Mouse (Mus musculus) thymus, postnatal 36 days (tissue): ENCODE data around the gene Myoz2.

Experiments used
- DNase-seq, 2 experiments: peaks; one replicate each; pipeline ENCODE4 v3.0.0; 2022; ENCODE audit warnings: mixed read lengths in 2 of 2

Myoz2 gene

DNA sequence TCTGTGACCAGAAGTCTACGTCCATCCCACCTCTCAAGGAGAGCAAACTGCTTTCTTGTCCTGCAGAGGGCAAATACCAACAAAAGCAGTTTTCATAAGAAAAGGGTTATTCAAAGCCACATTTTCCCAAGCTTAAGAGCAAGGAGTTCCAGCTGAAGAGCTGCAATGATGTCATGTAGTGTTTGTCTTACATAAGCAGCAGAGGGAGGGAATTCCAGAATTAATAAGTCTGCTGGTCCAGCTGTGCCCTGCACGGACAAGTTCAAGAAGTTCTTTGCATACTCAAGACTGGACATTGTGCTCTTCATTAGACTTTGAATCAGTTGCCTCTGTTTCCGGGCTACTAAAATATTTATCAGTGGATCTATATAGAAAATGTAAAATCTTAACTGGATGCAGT, 33.8 kb downstream of the Myoz2 start:
- DNase-seq = no peak

DNA sequence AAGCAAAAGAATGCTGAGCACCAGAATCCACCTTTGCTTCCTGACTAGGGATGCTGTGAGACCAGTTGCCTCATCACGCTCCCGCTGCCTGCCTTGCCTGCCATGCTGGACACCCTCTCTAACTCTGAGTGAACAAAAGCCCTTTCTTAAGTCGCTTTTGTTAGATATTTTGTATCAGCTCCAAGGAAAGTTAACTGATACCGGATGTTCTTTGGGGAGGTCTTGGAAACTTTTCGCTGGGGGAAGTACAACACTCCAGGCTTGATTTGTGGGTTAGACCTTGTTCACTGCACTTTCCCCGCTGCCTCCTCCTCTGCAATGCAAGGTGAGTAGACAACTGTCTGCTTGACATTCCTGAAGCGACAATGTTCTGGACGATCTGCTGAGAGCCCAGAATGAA, 36.3 kb downstream of the Myoz2 start:
- no peak for DNase-seq

DNA sequence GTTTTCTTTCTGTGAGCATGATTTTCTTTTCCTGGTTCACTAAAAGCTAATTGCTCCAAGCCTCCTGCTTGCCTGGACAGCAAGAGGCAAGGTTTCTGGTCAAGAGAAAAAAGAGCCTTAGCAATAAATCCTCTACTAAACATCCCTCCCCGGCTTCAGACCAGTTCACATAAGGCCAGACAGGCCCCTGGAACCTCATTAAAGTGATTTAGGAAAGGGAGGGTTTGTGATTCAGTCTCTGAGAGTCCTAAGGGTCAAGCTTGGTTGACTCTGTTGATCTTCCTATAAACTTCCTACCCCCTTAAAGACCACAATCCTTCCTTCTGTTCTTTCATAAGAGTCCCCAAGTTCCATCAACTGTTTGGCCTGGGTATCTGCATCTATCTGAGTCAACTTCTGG, 37.8 kb downstream of the Myoz2 start:
- DNase-seq = no peak

DNA sequence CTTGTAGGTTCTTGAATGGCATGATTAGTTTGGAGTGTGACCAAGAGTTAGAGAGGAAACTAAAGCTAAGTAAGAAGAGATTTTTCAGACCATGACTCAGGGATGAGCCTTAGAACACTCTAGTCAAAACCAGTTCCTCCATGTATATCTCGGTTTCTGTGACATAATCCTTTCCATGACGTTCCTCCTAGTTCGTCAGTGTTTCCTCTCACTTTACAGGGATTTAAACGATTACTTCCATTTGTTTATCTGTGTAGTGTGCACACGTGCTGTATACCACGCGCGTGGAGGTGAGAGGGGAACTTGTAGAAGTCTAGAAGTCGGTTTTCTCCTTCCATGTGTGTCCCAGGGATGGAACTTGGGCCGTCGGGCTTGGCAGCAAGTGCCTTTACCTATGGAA, 47.9 kb downstream of the Myoz2 start:
- DNase-seq = no peak

GRCm38 (mm10) chr3:122986386-122986785, 48.4 kb downstream of the Myoz2 start:
- no peak for DNase-seq

DNA sequence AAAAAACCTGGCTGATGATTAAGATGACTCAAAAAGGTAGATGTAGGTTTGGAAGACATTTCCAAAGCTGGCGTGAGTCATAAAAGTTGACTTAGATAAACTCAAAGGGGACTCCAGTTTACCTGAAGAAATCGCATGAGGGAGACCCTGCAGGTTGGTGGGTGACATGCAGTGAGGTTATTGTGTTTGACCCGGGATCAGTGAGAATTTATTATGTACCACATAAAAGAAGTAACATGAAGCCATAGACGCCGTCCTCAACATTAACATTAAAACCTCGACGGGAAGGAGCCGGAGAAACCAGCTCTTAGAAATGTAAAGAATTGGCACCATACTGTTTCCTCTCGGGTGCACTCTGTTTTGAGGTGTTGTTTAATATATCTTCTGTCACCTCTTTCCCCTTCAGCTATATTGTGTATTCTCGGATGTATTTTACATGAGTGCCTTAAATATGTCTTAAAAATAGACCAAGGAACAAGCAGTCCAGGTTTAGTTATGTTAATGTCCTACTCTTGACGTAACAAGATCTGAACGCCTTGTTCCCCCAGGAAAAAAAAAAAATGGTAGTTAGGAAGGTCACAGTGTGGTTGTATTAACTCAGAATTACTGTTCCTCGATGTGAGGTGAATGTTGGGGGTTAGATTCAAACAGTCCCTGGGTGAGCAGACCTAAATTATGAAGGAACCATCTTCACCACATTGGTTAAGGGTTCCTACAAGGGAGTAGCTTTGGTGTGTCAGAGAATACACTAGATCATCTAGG, 49.5 kb downstream of the Myoz2 start:
- no peak for DNase-seq

DNA sequence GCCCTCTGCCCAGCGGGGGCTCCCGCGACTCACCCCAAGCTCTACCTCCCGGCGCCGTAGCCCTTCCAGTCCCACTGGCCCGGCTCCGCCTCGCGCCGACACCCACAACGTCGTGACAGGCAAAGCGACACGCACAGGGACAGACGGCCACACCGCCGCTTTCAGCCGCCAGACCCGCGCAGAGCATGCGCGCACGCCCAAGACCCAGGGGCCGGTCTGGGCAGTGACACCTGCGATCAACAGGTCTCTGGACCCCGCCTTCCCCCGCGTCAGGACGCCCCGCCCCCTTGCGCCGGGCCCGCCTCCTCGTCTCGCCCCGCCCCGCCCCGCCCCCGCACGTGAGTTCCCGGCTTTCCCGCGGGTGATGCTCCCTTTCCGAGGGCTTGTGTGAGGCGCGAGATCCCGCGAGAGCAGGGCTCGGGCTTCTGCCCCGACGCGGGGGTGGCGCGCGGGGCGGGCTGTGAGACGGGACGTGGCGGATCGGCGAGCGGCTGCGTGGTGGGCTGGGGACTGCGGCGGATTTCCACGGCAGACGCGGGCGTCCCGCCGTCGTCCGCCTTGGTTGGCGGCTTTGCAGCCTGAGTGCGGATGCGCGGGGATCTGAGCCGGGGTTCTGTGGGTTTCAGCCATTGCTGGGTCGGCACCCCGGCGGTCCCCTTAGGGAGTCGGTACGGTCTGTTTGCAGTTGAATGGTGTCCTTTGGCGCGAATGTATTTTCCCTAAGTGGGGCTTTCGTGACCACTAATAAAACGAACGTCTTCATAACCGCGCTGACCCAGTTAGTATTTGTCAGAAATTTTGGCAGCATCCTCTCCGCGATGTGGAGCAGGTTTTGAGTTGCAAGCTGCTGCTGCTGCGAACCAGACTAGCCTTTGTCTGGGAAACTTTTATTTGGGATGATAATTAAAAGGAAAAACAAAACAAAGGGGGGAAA, 50.3 kb downstream of the Myoz2 start, which contains the start of gene Usp53:
Usp53 (minus strand) TSS at position 262 of the 934 bp plus-strand sequence.
- DNase-seq = peak; percentile 85 to 90

GRCm38 (mm10) chr3:122983849-122984248, 51.0 kb downstream of the Myoz2 start:
- peak; percentile 60 to 65 for DNase-seq

- DNase-seq = no peak
These were observed 58.9 kb downstream of the Myoz2 start for GRCm38 (mm10) chr3:122975964-122976363.

GRCm38 (mm10) chr3:122975363-122975762, 59.5 kb downstream of the Myoz2 start:
- DNase-seq = no peak

DNA sequence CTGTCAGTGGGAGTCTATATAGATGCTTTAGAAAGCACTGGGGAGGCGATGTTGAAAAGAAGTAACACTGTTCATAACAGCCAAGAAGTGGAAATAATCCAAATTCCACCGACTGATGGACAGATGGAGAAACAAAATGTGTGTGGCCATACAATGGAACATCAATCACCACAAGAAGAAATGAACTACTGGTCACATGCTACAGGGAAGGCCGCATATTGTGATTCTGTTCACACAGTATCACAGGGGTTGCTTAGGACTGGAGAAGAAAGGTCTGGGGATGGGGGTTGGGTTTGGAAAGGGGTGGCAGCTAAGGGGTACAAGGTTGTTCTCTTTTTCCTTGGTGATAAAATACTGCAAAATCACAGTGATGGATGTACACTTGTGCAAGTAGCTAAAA, 60.0 kb downstream of the Myoz2 start:
- no peak for DNase-seq

DNA sequence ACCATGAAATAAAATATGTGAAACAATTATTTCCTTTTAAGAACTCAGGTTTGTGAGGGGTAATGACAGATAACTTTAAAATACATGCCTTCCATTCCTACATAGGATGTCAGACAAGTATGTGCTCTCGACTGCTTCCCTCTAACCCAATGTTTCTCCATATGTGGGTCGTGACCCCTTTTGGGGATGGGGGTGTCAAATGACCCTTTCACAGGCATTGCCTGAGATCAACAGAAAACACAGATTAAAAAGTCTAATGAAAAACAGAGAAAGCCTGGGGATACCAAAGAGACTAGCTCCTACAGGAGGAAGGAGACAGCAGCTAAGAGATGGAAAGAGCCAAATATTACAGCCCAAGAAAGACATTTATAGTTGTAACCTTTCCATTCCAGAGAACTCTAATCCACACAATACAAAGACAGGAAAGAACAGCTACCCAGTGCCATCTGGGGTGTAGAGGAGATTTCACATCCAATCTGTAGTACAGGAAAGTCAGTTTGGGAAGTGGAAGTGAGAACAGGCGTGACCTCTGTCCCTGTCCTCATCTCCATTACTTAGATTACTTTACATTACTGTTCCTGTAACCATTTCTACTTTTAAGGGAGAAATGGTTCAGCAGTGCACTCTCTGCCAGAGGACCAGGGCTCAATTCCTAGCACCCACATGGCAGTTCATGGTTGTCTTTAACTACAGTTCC, 62.5 kb downstream of the Myoz2 start:
- DNase-seq = no peak

DNA sequence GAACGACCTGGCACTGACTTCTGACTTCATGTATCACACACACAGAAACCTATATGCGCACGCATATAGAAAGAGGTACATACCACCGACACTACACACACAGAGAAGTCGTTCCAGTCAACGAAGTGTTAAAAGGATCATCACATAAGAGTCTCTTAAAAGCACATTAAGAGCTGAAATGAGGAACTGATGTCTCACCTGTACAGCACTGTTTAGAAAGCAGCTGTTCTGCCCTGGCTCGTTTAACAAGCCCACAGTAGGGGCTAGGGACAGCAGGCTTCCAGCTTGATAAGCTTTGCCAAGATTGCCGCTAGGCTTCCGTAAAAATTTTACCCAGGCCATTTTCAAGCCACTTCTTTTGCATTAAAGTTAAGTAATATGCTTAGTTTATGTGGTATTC, 66.4 kb downstream of the Myoz2 start:
- no peak for DNase-seq

- no peak for DNase-seq
These were observed 70.5 kb downstream of the Myoz2 start for GRCm38 (mm10) chr3:122964301-122964700.
